Mouse (Mus musculus) E14TG2a.4 (cell line): ENCODE data around the gene Rad51c.
A peak's percentile ranks its signal among the peaks of the same experiment; 100 is the strongest.
"Not testable (repeated sequence)": the region's sequence is repeated elsewhere in the genome, so short reads cannot be mapped to it uniquely, and the experiment has no call there.

Experiments
- H3K27me3 ChIP-seq: 2 replicates; pipeline ENCODE4 v1.6.1; 2014; ENCODE audit warnings: low read length, control low read depth; ENCODE audit not compliant: insufficient read depth
- H3K36me3 ChIP-seq: 2 replicates; pipeline ENCODE4 v1.6.1; 2014; ENCODE audit warnings: low read length, control low read depth; ENCODE audit not compliant: insufficient read depth
- H3K4me1 ChIP-seq: replicated peaks from 2 replicates; pipeline ENCODE4 v1.6.1; 2014; ENCODE audit warnings: low read depth, low read length, control low read depth
- H3K4me3 ChIP-seq: replicated peaks from 2 replicates; pipeline ENCODE4 v1.5.1; 2014; ENCODE audit warnings: mild to moderate bottlenecking, low read length
- H3K9me3 ChIP-seq: 2 replicates; pipeline ENCODE4 v1.6.1; 2014; ENCODE audit warnings: low read length, control low read depth
- CTCF ChIP-seq: conservative IDR thresholded peaks from 2 replicates; pipeline ENCODE4 v1.5.1; 2014; ENCODE audit warnings: low read length
- NANOG ChIP-seq: IDR thresholded peaks from 2 replicates; pipeline ENCODE4 v1.6.1; 2014; ENCODE audit warnings: borderline replicate concordance, low read length, mixed read lengths
- POU5F1 ChIP-seq: IDR thresholded peaks from 2 replicates; pipeline ENCODE4 v1.6.1; 2014; ENCODE audit warnings: low read length, borderline replicate concordance

Rad51c gene

DNA sequence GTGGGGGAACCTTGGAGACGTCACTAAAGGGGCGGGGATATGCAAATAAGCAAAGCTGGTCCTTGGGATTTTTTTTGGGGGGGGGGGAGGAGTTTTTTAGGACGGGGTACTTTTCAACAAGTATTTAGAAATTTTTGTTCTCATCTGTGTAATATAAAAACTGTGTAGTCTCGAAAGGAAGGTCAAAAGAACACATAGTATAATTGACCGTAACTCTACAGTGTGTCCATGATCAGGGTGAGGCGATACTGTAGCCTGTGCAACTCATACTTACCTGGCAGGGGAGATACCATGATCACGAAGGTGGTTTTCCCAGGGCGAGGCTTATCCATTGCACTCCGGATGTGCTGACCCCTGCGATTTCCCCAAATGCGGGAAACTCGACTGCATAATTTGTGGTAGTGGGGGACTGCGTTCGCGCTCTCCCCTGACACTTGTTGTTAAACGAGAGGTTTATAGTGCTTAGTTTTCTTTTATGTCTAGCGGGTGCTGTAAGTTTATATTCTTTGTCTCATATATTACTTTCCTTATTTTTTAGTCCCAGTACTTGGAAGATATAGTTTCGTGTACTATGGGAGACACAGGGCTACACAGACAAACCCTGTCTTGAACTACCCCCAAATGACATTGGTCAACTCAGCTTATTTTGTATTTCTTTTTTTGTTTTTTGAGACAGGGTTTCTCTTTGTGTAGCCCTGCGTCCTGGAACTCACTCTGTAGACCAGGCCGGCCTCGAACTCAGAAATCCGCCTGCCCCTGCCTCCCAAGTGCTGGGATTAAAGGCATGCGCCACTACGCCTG is 21.9 kb upstream of the Rad51c start:
- H3K4me1 ChIP-seq: peaks cover 63% of the 10 kb centered on the region
- TF ChIP-seq POU5F1: peak; percentile 46; the same call in 1 of the 2 replicates
- H3K27me3 ChIP-seq, H3K9me3 ChIP-seq, H3K36me3 ChIP-seq: not testable (repeated sequence)
- peak overlapping the region; percentile 57 for H3K4me3 ChIP-seq

GRCm38 (mm10) chr11:87426121-87426449 is 21.3 kb upstream of the Rad51c start:
- TF ChIP-seq CTCF (no peak), NANOG (no peak), POU5F1 (no peak)
- no peaks in the 10 kb centered on the region for H3K36me3 ChIP-seq
- no peaks in the 10 kb centered on the region for H3K27me3 ChIP-seq
- peaks cover 67% of the 10 kb centered on the region for H3K4me1 ChIP-seq
- H3K4me3 ChIP-seq: peak overlapping the region; percentile 57
- no peaks in the 10 kb centered on the region for H3K9me3 ChIP-seq

DNA sequence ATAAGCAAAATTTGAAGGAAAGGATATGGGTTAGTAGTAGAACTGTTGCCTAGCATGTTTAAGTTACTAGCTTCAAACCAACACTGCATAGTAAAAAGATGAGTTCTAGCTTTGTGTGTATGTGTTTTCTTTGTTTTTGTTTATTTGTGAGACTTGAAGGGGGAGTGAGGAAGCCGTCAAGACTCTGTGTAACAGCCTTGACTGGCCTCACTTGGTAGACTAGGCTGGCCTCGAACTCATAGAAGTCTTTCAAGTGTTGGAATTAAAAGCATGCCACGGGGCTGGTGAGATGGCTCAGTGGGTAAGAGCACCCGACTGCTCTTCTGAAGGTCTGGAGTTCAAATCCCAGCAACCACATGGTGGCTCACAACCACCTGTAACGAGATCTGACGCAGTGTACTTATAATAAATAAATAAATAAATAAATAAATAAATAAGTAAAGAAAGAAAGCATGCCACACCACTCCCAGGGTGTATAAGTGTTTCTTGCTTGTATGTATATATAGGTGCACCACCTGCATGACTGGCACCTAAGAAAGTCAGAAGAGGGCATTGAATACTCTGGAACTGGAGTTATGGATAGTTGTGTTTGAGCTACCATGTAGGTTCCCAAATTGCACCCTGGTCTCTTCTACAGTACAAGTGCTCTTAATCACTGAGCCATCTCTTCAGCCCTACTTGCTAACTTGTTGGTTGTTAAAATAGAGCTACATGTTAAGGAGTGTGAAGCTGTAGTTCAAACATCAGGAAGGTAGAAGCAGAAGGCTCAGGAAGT is 19.0 kb upstream of the Rad51c start:
- Histone ChIP-seq H3K4me1 (peaks cover 66% of the 10 kb centered on the region), H3K36me3 (no peaks in the 10 kb centered on the region), H3K27me3 (no peaks in the 10 kb centered on the region), H3K9me3 (no peaks in the 10 kb centered on the region), H3K4me3 (no peak overlapping the region)
- TF ChIP-seq CTCF (no peak), NANOG (no peak), POU5F1 (no peak)

- H3K27me3 ChIP-seq: no peaks in the 10 kb centered on the region
- peak overlapping the region; percentile 11; the same call in 1 of the 2 replicates for H3K4me3 ChIP-seq
- no peaks in the 10 kb centered on the region for H3K9me3 ChIP-seq
- H3K36me3 ChIP-seq: no peaks in the 10 kb centered on the region
- TF ChIP-seq POU5F1 (peak; percentile 59; the same call in 1 of the 2 replicates), CTCF (no peak), NANOG (no peak; the same call in 1 of the 2 replicates)
- peaks cover 66% of the 10 kb centered on the region for H3K4me1 ChIP-seq
These were observed 18.0 kb upstream of the Rad51c start for GRCm38 (mm10) chr11:87422511-87423340.

DNA sequence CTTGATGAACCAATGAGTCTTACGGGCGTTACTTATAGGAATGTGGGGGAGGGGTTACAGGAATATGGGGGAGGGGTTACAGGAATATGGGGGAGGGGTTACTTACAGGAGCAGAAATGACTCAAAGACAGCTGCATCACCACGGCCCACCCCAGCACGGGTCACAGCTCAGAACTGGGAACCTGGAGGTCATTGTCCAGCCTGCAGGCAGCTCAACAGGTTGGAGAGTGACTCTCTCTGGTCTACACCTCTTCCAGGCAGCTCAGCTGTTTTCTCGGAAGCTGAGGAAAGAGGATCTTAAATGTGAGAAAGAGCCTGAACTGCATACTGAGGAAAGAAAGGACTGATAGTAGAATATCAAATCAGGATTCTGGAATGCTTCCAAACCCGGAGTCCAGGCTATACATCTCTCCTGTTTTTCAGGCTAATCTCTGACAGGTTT is 17.0 kb upstream of the Rad51c start:
- H3K4me3 ChIP-seq: peak overlapping the region; percentile 11; the same call in 1 of the 2 replicates
- no peaks in the 10 kb centered on the region for H3K9me3 ChIP-seq
- TF ChIP-seq NANOG (no peak), POU5F1 (no peak)
- no peaks in the 10 kb centered on the region for H3K27me3 ChIP-seq
- H3K4me1 ChIP-seq: peaks cover 68% of the 10 kb centered on the region
- H3K36me3 ChIP-seq: no peaks in the 10 kb centered on the region

GRCm38 (mm10) chr11:87420861-87421260 is 16.1 kb upstream of the Rad51c start:
- TF ChIP-seq NANOG: no peak
- TF ChIP-seq POU5F1: no peak
- TF ChIP-seq CTCF: no peak
- Histone ChIP-seq H3K4me1 (peaks cover 72% of the 10 kb centered on the region), H3K9me3 (no peaks in the 10 kb centered on the region), H3K27me3 (no peaks in the 10 kb centered on the region), H3K4me3 (no peak overlapping the region), H3K36me3 (no peaks in the 10 kb centered on the region)

GRCm38 (mm10) chr11:87416120-87416519 is 11.4 kb upstream of the Rad51c start:
- Histone ChIP-seq H3K36me3 (no peaks in the 10 kb centered on the region; the same call in 1 of the 2 replicates), H3K27me3 (no peaks in the 10 kb centered on the region), H3K4me3 (no peak overlapping the region), H3K9me3 (no peaks in the 10 kb centered on the region), H3K4me1 (peaks cover 49% of the 10 kb centered on the region)
- TF ChIP-seq NANOG (peak; percentile 91), POU5F1 (no peak; the same call in 1 of the 2 replicates)

DNA sequence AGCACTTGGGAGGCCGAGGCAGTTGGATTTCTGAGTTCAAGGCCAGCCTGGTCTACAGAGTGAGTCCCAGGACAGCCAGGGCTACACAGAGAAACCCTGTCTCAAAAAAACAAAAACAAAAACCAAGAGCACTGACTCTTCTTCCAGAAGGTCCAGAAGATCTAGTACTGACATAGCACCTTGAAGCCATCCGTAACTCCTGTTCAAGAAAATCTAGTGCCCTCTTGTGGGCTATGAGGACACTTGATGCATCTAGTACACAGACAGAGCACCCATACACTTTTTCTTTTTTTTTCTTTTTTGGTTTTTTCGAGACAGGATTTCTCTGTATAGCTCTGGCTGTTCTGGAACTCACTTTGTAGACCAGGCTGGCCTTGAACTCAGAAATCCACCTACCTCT is 8.7 kb upstream of the Rad51c start:
- peaks cover 59% of the 10 kb centered on the region for H3K4me1 ChIP-seq
- not testable (repeated sequence) for H3K4me3 ChIP-seq, H3K27me3 ChIP-seq, H3K36me3 ChIP-seq, H3K9me3 ChIP-seq
- peak; percentile 35 for TF ChIP-seq CTCF
